Mouse (Mus musculus): ENCODE results near the gene Ncam1. TPM values are rescaled to one million over a fixed set of nuclear protein-coding genes. Genes with fewer than 3 reads are reported as not detected.

The Ncam1 gene
- polyA plus RNA-seq, 1 experiment: 2.3 TPM

- 81% methylated on average over 4 of the region's 4 CpGs for WGBS
- DNase-seq (ENCODE audit: low read depth, low spot score): no peak
These were observed 41.1 kb downstream of the Ncam1 start for GRCm38 (mm10) chr9:49757582-49757981.

- DNase-seq (ENCODE audit: low read depth, low spot score): no peak
- WGBS: 88% methylated on average over 4 of the region's 4 CpGs
These were observed 42.0 kb downstream of the Ncam1 start for GRCm38 (mm10) chr9:49756725-49757124.

GRCm38 (mm10) chr9:49755214-49755613 lies 43.5 kb downstream of the Ncam1 start:
- no peak for DNase-seq (ENCODE audit: low read depth, low spot score)
- WGBS: 72% methylated on average over 4 of the region's 4 CpGs

- WGBS: 64% methylated on average over 6 of the region's 6 CpGs
- DNase-seq (ENCODE audit: low read depth, low spot score): no peak
These were observed 47.3 kb downstream of the Ncam1 start for GRCm38 (mm10) chr9:49751466-49751865.

- no peak for DNase-seq (ENCODE audit: low read depth, low spot score)
- 71% methylated on average over 2 of the region's 2 CpGs for WGBS
These were observed 52.5 kb downstream of the Ncam1 start for GRCm38 (mm10) chr9:49746176-49746575.

GRCm38 (mm10) chr9:49745696-49746095 lies 53.0 kb downstream of the Ncam1 start:
- WGBS: 46% methylated on average over 4 of the region's 4 CpGs
- no peak for DNase-seq (ENCODE audit: low read depth, low spot score)

- no peak for DNase-seq (ENCODE audit: low read depth, low spot score)
- WGBS: 58% methylated on average over 2 of the region's 2 CpGs
These were observed 54.4 kb downstream of the Ncam1 start for GRCm38 (mm10) chr9:49744286-49744685.

- DNase-seq (ENCODE audit: low read depth, low spot score): no peak
- 76% methylated on average over 6 of the region's 6 CpGs for WGBS
These were observed 58.8 kb downstream of the Ncam1 start for GRCm38 (mm10) chr9:49739935-49740334.

- no peak for DNase-seq (ENCODE audit: low read depth, low spot score)
- WGBS: 63% methylated on average over 1 of the region's 1 CpGs
These were observed 60.2 kb downstream of the Ncam1 start for GRCm38 (mm10) chr9:49738546-49738945.

- 73% methylated on average over 6 of the region's 6 CpGs for WGBS
- no peak for DNase-seq (ENCODE audit: low read depth, low spot score)
These were observed 61.6 kb downstream of the Ncam1 start for GRCm38 (mm10) chr9:49737166-49737565.

GRCm38 (mm10) chr9:49734348-49735007 lies 64.2 kb downstream of the Ncam1 start:
- 74% methylated on average over 7 of the region's 7 CpGs for WGBS
- no peak for DNase-seq (ENCODE audit: low read depth, low spot score)

GRCm38 (mm10) chr9:49733726-49734125 lies 65.0 kb downstream of the Ncam1 start:
- 77% methylated on average over 5 of the region's 5 CpGs for WGBS
- no peak for DNase-seq (ENCODE audit: low read depth, low spot score)

GRCm38 (mm10) chr9:49729479-49729878 lies 69.2 kb downstream of the Ncam1 start:
- no peak for DNase-seq (ENCODE audit: low read depth, low spot score)
- WGBS: 54% methylated on average over 3 of the region's 3 CpGs

GRCm38 (mm10) chr9:49728211-49728610 lies 70.5 kb downstream of the Ncam1 start:
- no peak for DNase-seq (ENCODE audit: low read depth, low spot score)
- 66% methylated on average over 8 of the region's 8 CpGs for WGBS

- 68% methylated on average over 5 of the region's 5 CpGs for WGBS
- no peak for DNase-seq (ENCODE audit: low read depth, low spot score)
These were observed 76.0 kb downstream of the Ncam1 start for GRCm38 (mm10) chr9:49722765-49723164.

- no peak for DNase-seq (ENCODE audit: low read depth, low spot score)
These were observed 83.6 kb downstream of the Ncam1 start for GRCm38 (mm10) chr9:49715121-49715520.

GRCm38 (mm10) chr9:49714091-49714490 lies 84.6 kb downstream of the Ncam1 start:
- WGBS: 73% methylated on average over 3 of the region's 3 CpGs
- no peak for DNase-seq (ENCODE audit: low read depth, low spot score)

- DNase-seq (ENCODE audit: low read depth, low spot score): no peak
These were observed 91.1 kb downstream of the Ncam1 start for GRCm38 (mm10) chr9:49707646-49708045.

- WGBS: 82% methylated on average over 9 of the region's 9 CpGs
- no peak for DNase-seq (ENCODE audit: low read depth, low spot score)
These were observed 94.3 kb downstream of the Ncam1 start for GRCm38 (mm10) chr9:49704196-49704967.

GRCm38 (mm10) chr9:49695371-49695770 lies 103.4 kb downstream of the Ncam1 start:
- DNase-seq (ENCODE audit: low read depth, low spot score): no peak
- WGBS: 82% methylated on average over 7 of the region's 7 CpGs

- no peak for DNase-seq (ENCODE audit: low read depth, low spot score)
- WGBS: 87% methylated on average over 11 of the region's 11 CpGs
These were observed 105.9 kb downstream of the Ncam1 start for GRCm38 (mm10) chr9:49692791-49693190.

Measured in large intestine, adult 2 months (tissue).